Mouse (Mus musculus): Measurements from ENCODE around the gene Ran. TPM values are rescaled to one million over a fixed set of nuclear protein-coding genes. Genes with fewer than 3 reads are reported as not detected.

Gene Ran
- total RNA-seq, 2 experiments from 2014 or later = 121 TPM

- no peak for DNase-seq
- intact Hi-C loops (cut with DNase I) = no loop called here
Measured at GRCm38 (mm10) chr5:129010937-129011336, 8.9 kb upstream of the Ran start.

DNA sequence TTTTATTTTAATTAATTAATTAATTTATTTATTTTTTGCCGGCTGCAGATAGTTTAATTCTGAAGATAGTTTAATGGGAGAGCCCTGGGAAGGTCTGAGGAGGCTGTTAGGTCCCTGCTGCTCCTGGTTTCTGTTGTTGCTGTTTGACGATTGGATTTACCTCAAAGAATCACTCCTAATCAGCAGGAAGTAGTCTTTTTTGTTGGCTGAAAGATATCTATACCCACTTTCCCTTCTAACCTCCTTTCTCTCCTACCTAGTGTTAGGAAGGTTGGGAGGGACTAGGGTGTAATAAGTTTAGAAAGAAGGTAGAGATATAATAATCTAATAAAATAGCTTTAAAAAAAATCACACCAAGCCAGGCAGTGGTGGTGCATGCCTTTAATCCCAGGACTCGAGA is 4.8 kb upstream of the Ran start:
- intact Hi-C loops (cut with DNase I) = no loop called here
- DNase-seq = no peak

DNA sequence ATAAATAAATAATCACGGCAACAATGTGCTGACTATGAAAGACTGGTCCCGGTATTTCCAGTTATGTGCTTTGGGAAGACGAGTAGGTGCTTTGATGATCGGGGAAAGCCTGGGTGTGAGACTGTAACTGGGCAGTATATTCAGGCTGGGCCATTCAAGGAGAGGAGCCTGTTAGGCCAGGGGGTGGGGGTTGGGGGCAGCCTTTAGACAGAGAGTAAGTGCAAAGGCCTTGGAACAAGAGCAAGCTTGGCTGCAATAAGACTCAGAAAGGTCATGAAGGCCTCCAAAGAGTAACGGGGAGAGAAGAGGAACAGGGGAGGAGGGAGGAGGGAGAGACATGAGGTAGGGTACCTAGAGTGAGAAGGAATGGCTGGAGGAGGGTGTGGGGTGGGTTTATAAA is 4.3 kb upstream of the Ran start:
- DNase-seq = no peak
- intact Hi-C loops (cut with DNase I) = no loop called here

GRCm38 (mm10) chr5:129016370-129016769 is 3.5 kb upstream of the Ran start:
- intact Hi-C loops (cut with DNase I) = no loop called here
- DNase-seq = no peak

DNA sequence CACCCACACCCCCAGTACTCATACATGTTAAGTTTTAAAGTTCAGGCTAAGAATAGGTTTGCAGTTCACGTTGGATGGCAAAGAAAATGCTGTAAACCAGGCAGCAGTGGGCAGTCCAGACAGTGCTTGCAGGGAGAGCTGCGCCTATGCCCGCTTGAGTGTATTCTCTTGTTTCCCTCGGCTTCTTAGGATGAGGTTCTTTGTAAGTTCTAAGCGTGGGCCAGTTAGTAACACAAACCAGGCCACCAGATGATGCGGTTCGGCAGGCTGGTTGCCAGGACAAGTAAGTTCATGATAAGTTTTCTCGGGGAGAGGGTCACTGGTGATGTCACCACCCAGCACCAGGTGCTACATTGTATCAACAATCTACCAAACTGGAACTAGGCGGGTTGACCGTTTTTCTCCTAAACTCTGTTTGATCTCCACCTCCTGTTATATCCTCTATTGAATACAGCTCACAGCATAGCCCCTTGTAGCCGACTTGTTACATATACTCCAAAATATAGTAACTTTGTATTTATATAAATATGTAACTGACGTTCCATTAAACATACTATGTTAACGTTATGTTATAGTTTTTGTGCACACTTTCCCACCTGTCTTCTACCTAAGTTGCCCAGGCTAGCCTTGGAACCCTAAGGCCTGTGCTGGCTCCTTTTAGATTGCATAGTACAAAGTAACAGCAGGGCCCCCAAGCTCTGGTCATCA is 933 bp upstream of the Ran start:
- DNase-seq = no peak
- intact Hi-C loops (cut with DNase I) = loop anchor here (1.0 kb wide), 1 partner anchor 11 kb away; the partner anchor contains the start of gene Stx2

DNA sequence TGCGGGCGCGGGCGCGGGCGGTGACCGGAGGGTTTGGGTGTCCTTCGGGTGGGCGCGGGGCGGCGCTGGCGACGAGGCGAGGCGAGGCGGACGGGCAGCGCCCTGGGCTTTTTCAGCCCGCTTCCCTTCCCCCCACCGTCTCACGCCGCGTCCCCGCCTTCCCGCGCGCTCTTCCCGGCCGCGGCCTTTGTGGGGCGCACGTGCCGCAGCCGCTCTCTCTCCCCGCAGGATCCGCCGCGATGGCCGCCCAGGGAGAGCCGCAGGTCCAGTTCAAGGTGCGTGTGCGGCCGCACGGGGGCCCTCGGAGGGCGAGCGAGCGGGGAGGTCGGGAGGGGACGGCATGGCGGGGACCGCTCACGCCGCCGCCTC is 415 bp downstream of the Ran start:
- intact Hi-C loops (cut with DNase I) = no loop called here
- no peak for DNase-seq

DNA sequence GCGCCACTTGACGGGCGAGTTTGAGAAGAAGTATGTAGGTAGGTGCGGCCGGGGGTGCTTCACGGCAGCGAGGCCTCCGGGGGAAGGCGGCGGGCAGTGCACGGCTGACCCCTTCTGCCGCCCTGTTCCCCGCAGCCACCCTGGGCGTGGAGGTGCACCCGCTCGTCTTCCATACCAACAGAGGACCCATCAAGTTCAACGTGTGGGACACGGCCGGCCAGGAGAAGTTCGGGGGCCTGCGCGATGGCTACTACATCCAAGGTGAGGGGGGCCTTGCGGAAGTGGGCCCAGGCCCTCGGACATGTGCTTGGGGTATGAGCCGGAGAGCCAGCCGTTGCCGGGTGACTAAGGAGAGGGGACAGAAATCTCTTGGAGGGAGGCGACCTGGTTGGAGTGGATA is 862 bp downstream of the Ran start:
- intact Hi-C loops (cut with DNase I) = no loop called here
- DNase-seq = peak; percentile 39 to 47

- intact Hi-C loops (cut with DNase I) = no loop called here
Measured at GRCm38 (mm10) chr5:129025048-129025447, 5.2 kb downstream of the Ran start.

GRCm38 (mm10) chr5:129025725-129026124 is 5.9 kb downstream of the Ran start:
- intact Hi-C loops (cut with DNase I) = no loop called here
- no peak for DNase-seq

More at GRCm38 (mm10) chr5:129025048-129025447, 5.2 kb downstream of the Ran start:
- no peak for DNase-seq

- DNase-seq = no peak
- intact Hi-C loops (cut with DNase I) = no loop called here
Measured at GRCm38 (mm10) chr5:129026171-129026570, 6.3 kb downstream of the Ran start.

- intact Hi-C loops (cut with DNase I) = no loop called here
- no peak for DNase-seq
Measured at GRCm38 (mm10) chr5:129026637-129027036, 6.8 kb downstream of the Ran start.

- intact Hi-C loops (cut with DNase I) = no loop called here
Measured at GRCm38 (mm10) chr5:129029131-129029723, 9.4 kb downstream of the Ran start.

GRCm38 (mm10) chr5:129036678-129037077 is 16.8 kb downstream of the Ran start:
- DNase-seq = no peak
- intact Hi-C loops (cut with DNase I) = no loop called here

More at GRCm38 (mm10) chr5:129029131-129029723, 9.4 kb downstream of the Ran start:
- DNase-seq = no peak

DNA sequence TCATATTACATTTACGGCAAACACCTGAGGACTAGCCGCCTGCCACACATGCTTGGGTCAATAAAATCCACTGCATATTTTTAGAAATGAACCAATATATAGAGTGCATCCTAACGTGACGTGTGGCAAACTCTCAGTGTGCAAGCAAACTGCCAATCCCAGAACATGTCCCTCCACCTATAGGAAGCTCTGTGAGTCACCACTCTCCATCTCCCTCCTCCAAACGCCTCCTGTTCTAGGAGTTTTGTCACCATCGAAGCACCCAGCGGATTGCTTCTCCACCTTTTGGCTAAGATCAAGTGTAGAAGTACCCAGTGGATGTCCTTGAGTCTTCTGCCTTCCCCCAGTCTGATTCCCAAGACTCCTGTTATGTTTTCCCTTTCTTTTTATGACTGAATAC is 17.9 kb downstream of the Ran start:
- intact Hi-C loops (cut with DNase I) = no loop called here

DNA sequence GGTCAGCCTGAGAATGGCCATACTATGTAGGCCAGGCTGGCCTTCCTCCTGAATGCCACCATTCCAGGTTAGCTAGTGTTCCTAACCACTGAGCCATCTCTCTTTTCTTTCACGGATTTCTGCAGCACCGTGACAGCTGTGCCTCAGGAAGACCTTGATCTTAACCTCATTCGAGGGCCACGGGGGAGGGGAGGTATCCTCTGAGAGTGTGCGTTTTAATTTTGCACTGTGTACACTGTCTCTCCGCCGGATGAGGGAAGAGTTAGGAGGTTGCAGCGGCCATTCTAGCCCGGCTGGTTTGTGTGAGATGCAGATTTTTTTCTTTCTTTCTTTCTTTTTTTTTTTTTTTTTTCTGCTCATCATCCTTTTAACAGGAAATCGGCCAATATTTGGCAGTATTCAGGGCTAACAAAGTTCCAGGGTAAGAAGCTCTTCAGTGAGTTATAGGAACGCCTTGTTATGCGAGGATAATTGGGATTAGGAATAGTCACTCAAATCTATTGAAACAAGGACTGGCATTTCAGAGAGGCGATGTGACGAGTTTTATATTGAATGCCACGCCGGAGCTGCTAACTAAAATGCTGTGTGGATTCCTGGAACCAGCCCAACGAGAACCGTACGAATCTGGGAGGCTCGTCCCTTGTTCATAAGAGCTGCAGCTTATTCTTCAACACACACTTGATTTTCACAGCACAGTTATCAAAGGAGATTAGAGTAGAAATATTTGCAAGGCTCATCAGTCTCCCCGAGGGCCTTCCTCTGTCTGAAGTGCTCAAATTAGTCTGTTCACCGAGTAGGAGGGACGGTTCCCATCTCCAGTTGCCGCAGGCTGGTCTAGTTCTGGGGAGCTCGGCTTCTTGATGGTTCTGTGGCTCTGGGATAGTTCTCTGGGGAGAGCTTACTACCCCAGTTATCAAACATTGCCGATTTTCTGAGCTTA is 26.0 kb downstream of the Ran start:
- intact Hi-C loops (cut with DNase I) = no loop called here

More for the DNA sequence above, 17.9 kb downstream of the Ran start:
- no peak for DNase-seq

DNA sequence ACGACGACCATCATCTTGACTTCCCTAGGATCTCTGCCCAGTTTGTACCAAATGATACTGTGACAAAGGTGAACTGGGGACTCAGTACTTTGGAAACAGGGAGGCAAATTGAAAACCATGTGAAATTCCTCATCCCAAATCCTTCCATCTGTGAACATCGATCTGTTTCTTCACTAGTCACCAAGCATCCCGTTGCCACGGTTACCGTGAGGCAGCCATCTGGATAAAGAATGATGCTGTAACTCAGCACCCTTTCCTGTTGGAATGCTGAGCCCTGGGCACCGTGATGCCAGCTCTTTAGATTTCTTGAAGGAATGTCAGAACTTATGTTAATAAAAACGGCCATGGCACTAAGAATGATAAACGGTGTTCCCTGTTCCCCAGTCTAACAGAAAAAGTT is 29.5 kb downstream of the Ran start:
- no peak for DNase-seq
- intact Hi-C loops (cut with DNase I) = no loop called here

More for the DNA sequence above, 26.0 kb downstream of the Ran start:
- DNase-seq = no peak

GRCm38 (mm10) chr5:129051910-129052309 is 32.0 kb downstream of the Ran start:
- DNase-seq = no peak
- intact Hi-C loops (cut with DNase I) = no loop called here

DNA sequence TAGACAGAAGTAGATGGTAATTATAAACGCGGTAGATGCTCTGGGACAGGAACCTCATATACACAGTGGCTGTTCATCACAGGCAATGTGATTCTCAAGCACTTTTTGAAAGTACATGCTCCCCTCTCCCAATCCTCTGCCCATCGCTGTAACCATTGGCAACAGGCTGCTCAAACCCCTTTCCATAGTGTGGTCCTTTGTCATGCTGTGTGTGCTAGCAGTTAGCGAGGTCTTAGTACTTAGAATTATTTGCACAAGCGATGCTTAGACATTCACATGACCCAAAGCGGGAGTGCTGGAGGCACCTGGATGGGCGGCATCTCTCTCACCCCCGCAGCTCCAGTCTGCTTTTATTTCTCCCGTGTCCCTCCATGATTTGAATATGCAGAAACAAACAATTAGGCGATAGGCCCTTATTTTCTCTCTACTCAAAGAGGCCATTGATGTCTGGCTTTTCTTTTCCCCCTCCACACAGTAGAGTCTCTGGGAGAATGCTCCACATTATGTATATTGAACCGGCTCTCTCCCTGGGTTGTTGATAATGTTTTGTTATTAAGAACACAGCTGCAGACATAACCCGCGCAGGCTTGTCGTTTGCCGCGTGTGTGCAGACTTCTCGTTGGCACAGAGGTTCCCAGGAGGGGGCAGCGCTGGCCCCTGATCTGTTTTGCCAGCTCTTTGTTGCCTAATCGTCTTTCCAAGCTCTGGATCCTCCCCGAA is 32.9 kb downstream of the Ran start:
- no peak for DNase-seq
- intact Hi-C loops (cut with DNase I) = no loop called here

DNA sequence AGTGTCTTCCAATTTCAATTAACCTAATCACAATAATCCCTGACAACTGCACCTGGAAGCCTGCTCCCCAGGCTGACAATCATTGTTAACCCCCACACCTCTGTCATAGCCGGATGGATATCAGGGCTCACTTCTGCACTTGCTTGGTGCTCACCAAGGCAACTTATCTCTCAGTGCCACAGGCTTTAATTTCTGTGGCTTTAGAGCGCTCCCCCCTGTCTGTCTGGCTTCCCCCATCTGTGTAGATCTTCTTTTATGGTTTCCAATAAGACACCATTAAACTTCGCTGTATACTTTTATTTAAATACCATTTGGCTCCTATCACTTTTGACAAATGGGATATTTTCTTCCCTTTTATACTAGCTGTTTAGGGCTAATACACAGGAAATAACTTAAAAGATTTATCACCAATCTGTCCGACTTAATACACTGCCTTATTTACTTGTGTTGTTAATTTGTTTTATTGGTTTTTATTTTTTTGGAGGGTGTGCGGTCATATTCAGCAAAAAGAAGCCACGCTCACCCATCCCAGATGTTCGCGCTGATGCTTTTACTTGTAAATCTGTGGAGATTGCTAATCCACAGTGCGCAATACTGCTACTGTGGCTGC is 34.9 kb downstream of the Ran start:
- intact Hi-C loops (cut with DNase I) = no loop called here
- DNase-seq = no peak

DNA sequence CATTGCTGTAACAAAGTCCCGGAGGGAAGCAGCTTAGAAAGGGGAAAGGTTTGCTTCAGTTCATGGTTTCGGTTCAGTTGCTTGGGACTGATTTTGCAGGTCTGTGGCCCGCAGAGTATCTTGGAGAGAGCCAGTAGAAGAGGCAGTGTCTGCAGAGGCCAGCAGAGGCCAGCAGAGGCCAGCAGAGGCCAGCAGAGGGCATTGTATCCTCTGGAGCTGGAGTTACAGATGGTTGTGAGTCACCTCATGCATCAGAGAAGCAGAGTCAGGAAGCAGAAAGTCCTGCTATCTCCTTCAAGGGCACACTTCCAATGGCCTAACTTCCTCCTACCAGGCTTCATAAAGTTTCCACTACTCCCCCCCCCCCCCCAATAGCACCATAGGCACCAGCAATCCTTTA is 39.2 kb downstream of the Ran start:
- intact Hi-C loops (cut with DNase I) = no loop called here
- DNase-seq = no peak
